Mouse (Mus musculus): Measurements from ENCODE around the gene Slc36a2. TPM values are rescaled to one million over a fixed set of nuclear protein-coding genes. Genes with fewer than 3 reads are reported as not detected.

Slc36a2 gene
- polyA plus RNA-seq, 1 experiment from 2014 or later = 2.0 TPM

- peak; percentile 47; the same call in 1 of the 2 replicates for ATAC-seq (ENCODE audit: insufficient read depth, low FRiP score, low read depth)
- WGBS = 67% methylated on average over 6 of the region's 6 CpGs
- no peak overlapping the region for H3K4me3 ChIP-seq (replicated peaks)
Measured at GRCm38 (mm10) chr11:55209626-55210353, 24.9 kb upstream of the Slc36a2 start.

GRCm38 (mm10) chr11:55209032-55209431 is 24.2 kb upstream of the Slc36a2 start:
- no peak for ATAC-seq (ENCODE audit: insufficient read depth, low FRiP score, low read depth)
- Histone ChIP-seq H3K4me3 (replicated peaks) (no peak overlapping the region), H3K36me3 (no peaks in the 10 kb centered on the region), H3K9ac (no peak overlapping the region), H3K27me3 (replicated peaks) (no peaks in the 10 kb centered on the region), H3K4me1 (peaks cover 7% of the 10 kb centered on the region), H3K4me2 (no peak overlapping the region), H3K9me3 (no peaks in the 10 kb centered on the region), H3K27ac (peak overlapping the region; percentile 42)
- 51% methylated on average over 2 of the region's 2 CpGs for WGBS

More at GRCm38 (mm10) chr11:55209626-55210353, 24.9 kb upstream of the Slc36a2 start:
- H3K27ac ChIP-seq = peak overlapping the region; percentile 51
- no peaks in the 10 kb centered on the region for H3K27me3 ChIP-seq (replicated peaks)
- H3K9ac ChIP-seq = no peak overlapping the region
- no peak overlapping the region for H3K4me2 ChIP-seq
- H3K36me3 ChIP-seq = no peaks in the 10 kb centered on the region
- peaks cover 7% of the 10 kb centered on the region for H3K4me1 ChIP-seq
- H3K9me3 ChIP-seq = no peaks in the 10 kb centered on the region

- Histone ChIP-seq H3K4me3 (replicated peaks) (no peak overlapping the region), H3K4me1 (peaks cover 7% of the 10 kb centered on the region), H3K9ac (no peak overlapping the region), H3K36me3 (no peaks in the 10 kb centered on the region), H3K27me3 (replicated peaks) (no peaks in the 10 kb centered on the region), H3K9me3 (no peaks in the 10 kb centered on the region), H3K4me2 (0 out of 2 replicates have a peak overlapping the region, but pooled peaks have one; percentile 10), H3K27ac (peak overlapping the region; percentile 42)
- ATAC-seq (ENCODE audit: insufficient read depth, low FRiP score, low read depth) = no peak
- 48% methylated on average over 6 of the region's 6 CpGs for WGBS
Measured at GRCm38 (mm10) chr11:55208001-55208690, 23.3 kb upstream of the Slc36a2 start.

- WGBS = 5% methylated on average over 17 of the region's 17 CpGs
- no peak overlapping the region for H3K27ac ChIP-seq
- H3K4me2 ChIP-seq = peak overlapping the region; percentile 86
- no peaks in the 10 kb centered on the region for H3K9me3 ChIP-seq
- H3K36me3 ChIP-seq = no peaks in the 10 kb centered on the region
- peak overlapping the region; percentile 86 for H3K4me3 ChIP-seq (replicated peaks)
- H3K27me3 ChIP-seq (replicated peaks) = no peaks in the 10 kb centered on the region
- peak overlapping the region; percentile 77; the same call in 1 of the 2 replicates for H3K9ac ChIP-seq
- ATAC-seq (ENCODE audit: insufficient read depth, low FRiP score, low read depth) = peak; percentile 41; the same call in 1 of the 2 replicates
- H3K4me1 ChIP-seq = peaks cover 7% of the 10 kb centered on the region
Measured at GRCm38 (mm10) chr11:55204602-55205001, 19.7 kb upstream of the Slc36a2 start.

GRCm38 (mm10) chr11:55204159-55204596 is 19.3 kb upstream of the Slc36a2 start, which contains the start of gene Slc36a1:
TSS of gene Slc36a1 (plus strand) at chr11:55204350.
- Histone ChIP-seq H3K9me3 (no peaks in the 10 kb centered on the region), H3K4me2 (peak within 1 kb of the TSS; percentile 86), H3K27ac (no peak within 1 kb of the TSS), H3K27me3 (replicated peaks) (no peaks in the 10 kb centered on the region), H3K4me3 (replicated peaks) (peak within 1 kb of the TSS; percentile 86), H3K36me3 (no peaks in the 10 kb centered on the region), H3K4me1 (peaks cover 7% of the 10 kb centered on the region), H3K9ac (peak within 1 kb of the TSS; percentile 77; the same call in 1 of the 2 replicates)
- ATAC-seq (ENCODE audit: insufficient read depth, low FRiP score, low read depth) = peak; percentile 89
- under 1% methylated on average over 31 of the region's 31 CpGs for WGBS

GRCm38 (mm10) chr11:55197740-55198510 is 13.0 kb upstream of the Slc36a2 start:
- H3K9ac ChIP-seq = no peak overlapping the region
- no peaks in the 10 kb centered on the region for H3K9me3 ChIP-seq
- WGBS = 69% methylated on average over 8 of the region's 8 CpGs
- no peak overlapping the region for H3K27ac ChIP-seq
- H3K4me2 ChIP-seq = no peak overlapping the region
- ATAC-seq (ENCODE audit: insufficient read depth, low FRiP score, low read depth) = no peak
- no peaks in the 10 kb centered on the region for H3K36me3 ChIP-seq
- no peaks in the 10 kb centered on the region for H3K4me1 ChIP-seq
- no peaks in the 10 kb centered on the region for H3K27me3 ChIP-seq (replicated peaks)
- H3K4me3 ChIP-seq (replicated peaks) = no peak overlapping the region

GRCm38 (mm10) chr11:55197086-55197485 is 12.2 kb upstream of the Slc36a2 start:
- 55% methylated on average over 6 of the region's 6 CpGs for WGBS
- H3K9me3 ChIP-seq = no peaks in the 10 kb centered on the region
- H3K4me2 ChIP-seq = no peak overlapping the region
- no peak overlapping the region for H3K4me3 ChIP-seq (replicated peaks)
- no peak overlapping the region for H3K27ac ChIP-seq
- H3K4me1 ChIP-seq = no peaks in the 10 kb centered on the region
- no peaks in the 10 kb centered on the region for H3K36me3 ChIP-seq
- no peak overlapping the region for H3K9ac ChIP-seq
- H3K27me3 ChIP-seq (replicated peaks) = no peaks in the 10 kb centered on the region
- no peak for ATAC-seq (ENCODE audit: insufficient read depth, low FRiP score, low read depth)

GRCm38 (mm10) chr11:55190216-55190615 is 5.3 kb upstream of the Slc36a2 start:
- Histone ChIP-seq H3K9me3 (no peaks in the 10 kb centered on the region), H3K9ac (no peak overlapping the region), H3K27ac (no peak overlapping the region), H3K4me3 (replicated peaks) (no peak overlapping the region), H3K27me3 (replicated peaks) (no peaks in the 10 kb centered on the region), H3K4me1 (no peaks in the 10 kb centered on the region), H3K4me2 (no peak overlapping the region), H3K36me3 (no peaks in the 10 kb centered on the region)
- 71% methylated on average over 3 of the region's 3 CpGs for WGBS
- no peak for ATAC-seq (ENCODE audit: insufficient read depth, low FRiP score, low read depth)

- Histone ChIP-seq H3K9ac (no peak overlapping the region), H3K4me2 (no peak overlapping the region), H3K27me3 (replicated peaks) (no peaks in the 10 kb centered on the region), H3K9me3 (no peaks in the 10 kb centered on the region), H3K27ac (no peak overlapping the region), H3K4me3 (replicated peaks) (no peak overlapping the region), H3K36me3 (no peaks in the 10 kb centered on the region), H3K4me1 (no peaks in the 10 kb centered on the region)
- 86% methylated on average over 6 of the region's 6 CpGs for WGBS
- no peak for ATAC-seq (ENCODE audit: insufficient read depth, low FRiP score, low read depth)
Measured at GRCm38 (mm10) chr11:55187777-55188176, 2.9 kb upstream of the Slc36a2 start.

GRCm38 (mm10) chr11:55187292-55187691 is 2.4 kb upstream of the Slc36a2 start:
- ATAC-seq (ENCODE audit: insufficient read depth, low FRiP score, low read depth) = no peak
- no peak overlapping the region for H3K27ac ChIP-seq
- H3K4me3 ChIP-seq (replicated peaks) = no peak overlapping the region
- no peaks in the 10 kb centered on the region for H3K36me3 ChIP-seq
- 72% methylated on average over 4 of the region's 4 CpGs for WGBS
- no peaks in the 10 kb centered on the region for H3K27me3 ChIP-seq (replicated peaks)
- no peak overlapping the region for H3K9ac ChIP-seq
- H3K4me1 ChIP-seq = no peaks in the 10 kb centered on the region
- no peaks in the 10 kb centered on the region for H3K9me3 ChIP-seq
- no peak overlapping the region for H3K4me2 ChIP-seq

GRCm38 (mm10) chr11:55184246-55184645 is 631 bp downstream of the Slc36a2 start:
- H3K9ac ChIP-seq = no peak overlapping the region
- 83% methylated on average over 5 of the region's 5 CpGs for WGBS

More at GRCm38 (mm10) chr11:55184246-55184645, 631 bp downstream of the Slc36a2 start:
- H3K36me3 ChIP-seq = no peaks in the 10 kb centered on the region
- H3K4me3 ChIP-seq (replicated peaks) = no peak overlapping the region
- H3K9me3 ChIP-seq = no peaks in the 10 kb centered on the region
- no peaks in the 10 kb centered on the region for H3K4me1 ChIP-seq
- ATAC-seq (ENCODE audit: insufficient read depth, low FRiP score, low read depth) = no peak
- H3K27ac ChIP-seq = no peak overlapping the region
- H3K27me3 ChIP-seq (replicated peaks) = no peaks in the 10 kb centered on the region
- H3K4me2 ChIP-seq = no peak overlapping the region
